Mouse (Mus musculus): ENCODE measurements around the gene Ncr1. TPM values are rescaled to one million over a fixed set of nuclear protein-coding genes. Genes with fewer than 3 reads are reported as not detected.

The Ncr1 gene
- polyA plus RNA-seq, 1 experiment from 2014 or later = not detected

Small RNA genes lying within 50 kb of the gene (microRNA-seq; reads per million reads assigned to microRNA genes)
- gene Gm24752 (not detected), gene Gm25349 (not detected)

Other genes starting within 250 kb of the Ncr1 start
- 8.6 and 10.0 TPM in 2 replicates for gene Ttyh1, start 218.3 kb upstream of the Ncr1 start, polyA plus RNA-seq (2015; fragmentation: Nextera tagmentation; extraction: Ambion mirVana)
- gene Leng8, start 200.7 kb upstream of the Ncr1 start, polyA plus RNA-seq (2015; fragmentation: Nextera tagmentation; extraction: Ambion mirVana) = 50.9 and 51.4 TPM in 2 replicates
- gene Leng9, start 187.3 kb upstream of the Ncr1 start, polyA plus RNA-seq (2015; fragmentation: Nextera tagmentation; extraction: Ambion mirVana) = 6.0 and 6.3 TPM in 2 replicates
- gene Cdc42ep5, start 172.9 kb upstream of the Ncr1 start, polyA plus RNA-seq (2015; fragmentation: Nextera tagmentation; extraction: Ambion mirVana) = 81.9 and 86.4 TPM in 2 replicates
- 0.24 and 0.26 TPM in 2 replicates for gene Lilra5, start 100.0 kb upstream of the Ncr1 start, polyA plus RNA-seq (2015; fragmentation: Nextera tagmentation; extraction: Ambion mirVana)
- 0.10 and 0.32 TPM in 2 replicates for gene Gp6, start 60.0 kb downstream of the Ncr1 start, polyA plus RNA-seq (2015; fragmentation: Nextera tagmentation; extraction: Ambion mirVana)
- gene Rdh13, start 107.9 kb downstream of the Ncr1 start, polyA plus RNA-seq (2015; fragmentation: Nextera tagmentation; extraction: Ambion mirVana) = 28.1 and 32.8 TPM in 2 replicates
- gene Eps8l1, start 123.0 kb downstream of the Ncr1 start, polyA plus RNA-seq (2015; fragmentation: Nextera tagmentation; extraction: Ambion mirVana) = 12.1 and 15.0 TPM in 2 replicates
- gene Ppp1r12c, start 164.0 kb downstream of the Ncr1 start, polyA plus RNA-seq (2015; fragmentation: Nextera tagmentation; extraction: Ambion mirVana) = 20.3 and 22.3 TPM in 2 replicates
- 26.7 and 111 TPM in 2 replicates for gene Tnnt1, start 178.7 kb downstream of the Ncr1 start, polyA plus RNA-seq (2015; fragmentation: Nextera tagmentation; extraction: Ambion mirVana)
- 5.1 and 7.4 TPM in 2 replicates for gene Tnni3, start 186.5 kb downstream of the Ncr1 start, polyA plus RNA-seq (2015; fragmentation: Nextera tagmentation; extraction: Ambion mirVana)
- gene Dnaaf3, start 194.7 kb downstream of the Ncr1 start, polyA plus RNA-seq (2015; fragmentation: Nextera tagmentation; extraction: Ambion mirVana) = 2.2 TPM in 2 replicates
- 8.5 TPM in 2 replicates for gene Syt5, start 209.8 kb downstream of the Ncr1 start, polyA plus RNA-seq (2015; fragmentation: Nextera tagmentation; extraction: Ambion mirVana)